Mouse (Mus musculus): ENCODE measurements around the gene Acbd7.

The Acbd7 gene

GRCm38 (mm10) chr2:3335611-3336301, at the start of gene Acbd7:
Acbd7 (plus strand) TSS chr2:3336168.
- peak; percentile 50 for ATAC-seq (ENCODE audit: insufficient number of reproducible peaks, low FRiP score, low TSS enrichment)

GRCm38 (mm10) chr2:3286243-3286642, 49.7 kb upstream of the Acbd7 start:
- ATAC-seq (ENCODE audit: insufficient number of reproducible peaks, low FRiP score, low TSS enrichment): no peak

- no peak for ATAC-seq (ENCODE audit: insufficient number of reproducible peaks, low FRiP score, low TSS enrichment)
These were observed 46.4 kb upstream of the Acbd7 start for GRCm38 (mm10) chr2:3289581-3289980.

GRCm38 (mm10) chr2:3292170-3292569, 43.8 kb upstream of the Acbd7 start:
- no peak for ATAC-seq (ENCODE audit: insufficient number of reproducible peaks, low FRiP score, low TSS enrichment)

GRCm38 (mm10) chr2:3295826-3296225, 40.1 kb upstream of the Acbd7 start:
- no peak for ATAC-seq (ENCODE audit: insufficient number of reproducible peaks, low FRiP score, low TSS enrichment)

- peak; percentile 93 for ATAC-seq (ENCODE audit: insufficient number of reproducible peaks, low FRiP score, low TSS enrichment)
These were observed 30.4 kb upstream of the Acbd7 start for GRCm38 (mm10) chr2:3305426-3306025.

GRCm38 (mm10) chr2:3323132-3323531, 12.8 kb upstream of the Acbd7 start:
- ATAC-seq (ENCODE audit: insufficient number of reproducible peaks, low FRiP score, low TSS enrichment): no peak

GRCm38 (mm10) chr2:3324381-3325130, 11.4 kb upstream of the Acbd7 start:
- no peak for ATAC-seq (ENCODE audit: insufficient number of reproducible peaks, low FRiP score, low TSS enrichment)

- no peak for ATAC-seq (ENCODE audit: insufficient number of reproducible peaks, low FRiP score, low TSS enrichment)
These were observed 9.4 kb upstream of the Acbd7 start for GRCm38 (mm10) chr2:3326547-3326946.

- no peak for ATAC-seq (ENCODE audit: insufficient number of reproducible peaks, low FRiP score, low TSS enrichment)
These were observed 8.6 kb upstream of the Acbd7 start for GRCm38 (mm10) chr2:3327351-3327750.

- ATAC-seq (ENCODE audit: insufficient number of reproducible peaks, low FRiP score, low TSS enrichment): no peak
These were observed 4.8 kb upstream of the Acbd7 start for GRCm38 (mm10) chr2:3331071-3331703.

- no peak; the same call in 1 of the 2 replicates for ATAC-seq (ENCODE audit: insufficient number of reproducible peaks, low FRiP score, low TSS enrichment)
These were observed 3.9 kb upstream of the Acbd7 start for GRCm38 (mm10) chr2:3332056-3332455.

- ATAC-seq (ENCODE audit: insufficient number of reproducible peaks, low FRiP score, low TSS enrichment): peak; percentile 95
These were observed 3.3 kb upstream of the Acbd7 start, which contains the start of gene Rpp38 for GRCm38 (mm10) chr2:3332484-3333242. Rpp38 (minus strand) TSS chr2:3332643.

- ATAC-seq (ENCODE audit: insufficient number of reproducible peaks, low FRiP score, low TSS enrichment): no peak
These were observed 2.2 kb upstream of the Acbd7 start for GRCm38 (mm10) chr2:3333761-3334160.

GRCm38 (mm10) chr2:3348422-3348821, 12.5 kb downstream of the Acbd7 start:
- ATAC-seq (ENCODE audit: insufficient number of reproducible peaks, low FRiP score, low TSS enrichment): no peak

- ATAC-seq (ENCODE audit: insufficient number of reproducible peaks, low FRiP score, low TSS enrichment): no peak; the same call in 1 of the 2 replicates
These were observed 13.0 kb downstream of the Acbd7 start for GRCm38 (mm10) chr2:3348919-3349318.

- no peak for ATAC-seq (ENCODE audit: insufficient number of reproducible peaks, low FRiP score, low TSS enrichment)
These were observed 17.2 kb downstream of the Acbd7 start for GRCm38 (mm10) chr2:3353160-3353559.

- ATAC-seq (ENCODE audit: insufficient number of reproducible peaks, low FRiP score, low TSS enrichment): no peak
These were observed 19.8 kb downstream of the Acbd7 start for GRCm38 (mm10) chr2:3355793-3356192.

GRCm38 (mm10) chr2:3356311-3356710, 20.3 kb downstream of the Acbd7 start:
- ATAC-seq (ENCODE audit: insufficient number of reproducible peaks, low FRiP score, low TSS enrichment): no peak

GRCm38 (mm10) chr2:3357887-3358286, 21.9 kb downstream of the Acbd7 start:
- ATAC-seq (ENCODE audit: insufficient number of reproducible peaks, low FRiP score, low TSS enrichment): no peak
